Mouse (Mus musculus) stomach, embryonic 15.5 days (tissue): ENCODE data around the gene Gjb1. TPM values are rescaled to one million over a fixed set of nuclear protein-coding genes. Genes with fewer than 3 reads are reported as not detected.

Experiments used
- ATAC-seq: fragments of 200-750 bp; cut with Nextera tagmentation; 2 replicates; pipeline ENCODE4 v1.8.0; 2017; ENCODE audit warnings: low read depth, moderate number of reproducible peaks, moderate TSS enrichment; ENCODE audit not compliant: insufficient read depth, low FRiP score
- H3K27ac ChIP-seq: fragments of 300-500 bp; sonication (generic); 2 replicates; pipeline ENCODE4 v1.5.1; 2015; ENCODE audit warnings: mild to moderate bottlenecking, inconsistent platforms
- H3K27me3 ChIP-seq: fragments of 300-500 bp; sonication (generic); replicated peaks from 2 replicates; pipeline ENCODE4 v1.6.1; 2015; ENCODE audit warnings: inconsistent platforms
- H3K36me3 ChIP-seq: fragments of 300-500 bp; sonication (generic); 2 replicates; pipeline ENCODE4 v1.6.1; 2015; ENCODE audit warnings: inconsistent platforms
- H3K4me1 ChIP-seq: fragments of 300-500 bp; sonication (generic); 2 replicates; pipeline ENCODE4 v1.6.1; 2015; ENCODE audit warnings: inconsistent platforms
- H3K4me2 ChIP-seq: fragments of 300-500 bp; sonication (generic); 2 replicates; pipeline ENCODE4 v1.6.1; 2015; ENCODE audit warnings: mild to moderate bottlenecking, inconsistent platforms
- H3K4me3 ChIP-seq: fragments of 300-500 bp; sonication (generic); replicated peaks from 2 replicates; pipeline ENCODE4 v1.5.1; 2015; ENCODE audit warnings: inconsistent platforms
- H3K9ac ChIP-seq: fragments of 300-500 bp; sonication (generic); 2 replicates; pipeline ENCODE4 v1.6.1; 2015; ENCODE audit warnings: inconsistent platforms
- H3K9me3 ChIP-seq: fragments of 300-500 bp; sonication (generic); 2 replicates; pipeline ENCODE4 v1.6.1; 2016; ENCODE audit warnings: inconsistent platforms
- WGBS: fragments of 180-500 bp; shearing (Covaris S2); methylation state at CpG from one replicate; pipeline ENCODE4 v1.1.7; 2015; 5-methylcytosine and 5-hydroxymethylcytosine counted together
- polyA plus RNA-seq: library from polyadenylated mRNA; unstranded; fragments of >200 nt; fragmentation: Nextera tagmentation; extraction: Ambion mirVana; gene quantifications from 2 replicates; pipeline ENCODE4 v1.2.1, GENCODE M21; 2015

The Gjb1 gene
- polyA plus RNA-seq, 1 experiment from 2014 or later, result 32.0 TPM

- peak overlapping the region; percentile 58 for H3K4me3 ChIP-seq
- peak overlapping the region; percentile 56 for H3K9ac ChIP-seq
- peaks cover 8% of the 10 kb centered on the region; the same call in 1 of the 2 replicates for H3K4me1 ChIP-seq
- no peaks in the 10 kb centered on the region for H3K9me3 ChIP-seq
- H3K36me3 ChIP-seq, result no peaks in the 10 kb centered on the region
- peak overlapping the region; percentile 58 for H3K4me2 ChIP-seq
- H3K27ac ChIP-seq, result peak overlapping the region; percentile 54
- no peaks in the 10 kb centered on the region for H3K27me3 ChIP-seq
- ATAC-seq, result peak; percentile 94
- WGBS, result 15% methylated on average over 48 of the region's 54 CpGs
Measured at GRCm38 (mm10) chrX:101419725-101420699, 43.8 kb downstream of the Gjb1 start.

GRCm38 (mm10) chrX:101420700-101421095 lies 44.5 kb downstream of the Gjb1 start, which contains the start of gene Zmym3:
Gene Zmym3 (minus strand): TSS chrX:101420849.
- peaks cover 8% of the 10 kb centered on the region; the same call in 1 of the 2 replicates for H3K4me1 ChIP-seq
- H3K9me3 ChIP-seq, result no peaks in the 10 kb centered on the region
- 26% methylated on average over 4 of the region's 4 CpGs for WGBS
- peak within 1 kb of the TSS; percentile 51 for H3K27ac ChIP-seq
- ATAC-seq, result no peak
- peak within 1 kb of the TSS; percentile 58 for H3K4me3 ChIP-seq
- H3K27me3 ChIP-seq, result no peaks in the 10 kb centered on the region
- peak within 1 kb of the TSS; percentile 58 for H3K4me2 ChIP-seq
- peak within 1 kb of the TSS; percentile 19; the same call in 1 of the 2 replicates for H3K9ac ChIP-seq
- H3K36me3 ChIP-seq, result no peaks in the 10 kb centered on the region

GRCm38 (mm10) chrX:101423462-101423861 lies 47.3 kb downstream of the Gjb1 start:
- Histone ChIP-seq H3K36me3 (no peaks in the 10 kb centered on the region), H3K27ac (no peak overlapping the region), H3K4me2 (no peak overlapping the region), H3K4me1 (peaks cover 2% of the 10 kb centered on the region; the same call in 1 of the 2 replicates), H3K4me3 (no peak overlapping the region), H3K9ac (no peak overlapping the region), H3K9me3 (no peaks in the 10 kb centered on the region), H3K27me3 (no peaks in the 10 kb centered on the region)
- 83% methylated on average over 2 of the region's 2 CpGs for WGBS
- ATAC-seq, result no peak

- Histone ChIP-seq H3K4me2 (no peak overlapping the region), H3K4me1 (no peaks in the 10 kb centered on the region), H3K9me3 (no peaks in the 10 kb centered on the region), H3K9ac (no peak overlapping the region), H3K4me3 (no peak overlapping the region), H3K36me3 (no peaks in the 10 kb centered on the region), H3K27ac (no peak overlapping the region), H3K27me3 (no peaks in the 10 kb centered on the region)
- 0% methylated on average over 1 of the region's 1 CpGs for WGBS
- ATAC-seq, result no peak
Measured at GRCm38 (mm10) chrX:101427774-101428173, 51.6 kb downstream of the Gjb1 start.

- H3K27ac ChIP-seq, result peak overlapping the region; percentile 91
- no peak overlapping the region for H3K9ac ChIP-seq
- H3K36me3 ChIP-seq, result no peaks in the 10 kb centered on the region
- 29% methylated on average over 7 of the region's 7 CpGs for WGBS
- no peak for ATAC-seq
- no peaks in the 10 kb centered on the region for H3K9me3 ChIP-seq
- peak overlapping the region; percentile 59 for H3K4me3 ChIP-seq
- H3K27me3 ChIP-seq, result no peaks in the 10 kb centered on the region
- peak overlapping the region; percentile 42 for H3K4me2 ChIP-seq
- H3K4me1 ChIP-seq, result no peaks in the 10 kb centered on the region
Measured at GRCm38 (mm10) chrX:101428785-101429141, 52.6 kb downstream of the Gjb1 start.

GRCm38 (mm10) chrX:101429142-101429949 lies 53.2 kb downstream of the Gjb1 start, which contains the start of gene Nono:
Gene Nono (plus strand): TSS chrX:101429318.
- Histone ChIP-seq H3K9me3 (no peaks in the 10 kb centered on the region), H3K9ac (peak within 1 kb of the TSS; percentile 58), H3K36me3 (no peaks in the 10 kb centered on the region), H3K4me1 (no peaks in the 10 kb centered on the region), H3K4me3 (peak within 1 kb of the TSS; percentile 59), H3K4me2 (peak within 1 kb of the TSS; percentile 44), H3K27ac (peak within 1 kb of the TSS; percentile 91), H3K27me3 (no peaks in the 10 kb centered on the region)
- 21% methylated on average over 39 of the region's 51 CpGs for WGBS
- ATAC-seq, result peak; percentile 94

GRCm38 (mm10) chrX:101429976-101430375 lies 53.8 kb downstream of the Gjb1 start:
- peak overlapping the region; percentile 91 for H3K27ac ChIP-seq
- H3K27me3 ChIP-seq, result no peaks in the 10 kb centered on the region
- peak overlapping the region; percentile 58 for H3K9ac ChIP-seq
- H3K4me2 ChIP-seq, result peak overlapping the region; percentile 44
- H3K4me3 ChIP-seq, result peak overlapping the region; percentile 59
- no peaks in the 10 kb centered on the region for H3K4me1 ChIP-seq
- H3K36me3 ChIP-seq, result no peaks in the 10 kb centered on the region
- WGBS, result 19% methylated on average over 14 of the region's 14 CpGs
- peak; percentile 25; the same call in 1 of the 2 replicates for ATAC-seq
- no peaks in the 10 kb centered on the region for H3K9me3 ChIP-seq

Other genes with a start within 250 kb of the Gjb1 start
- gene Snx12, start 153.8 kb upstream of the Gjb1 start, polyA plus RNA-seq, result 47.7 and 51.8 TPM in 2 replicates
- 2.1 TPM in 2 replicates for gene Foxo4, start 121.8 kb upstream of the Gjb1 start, polyA plus RNA-seq
- gene Gm614, start 112.4 kb upstream of the Gjb1 start, polyA plus RNA-seq, result not detected in 2 replicates
- gene Il2rg, start 108.1 kb upstream of the Gjb1 start, polyA plus RNA-seq, result 13.5 and 13.9 TPM in 2 replicates
- gene Gm20489, start 107.4 kb upstream of the Gjb1 start, polyA plus RNA-seq, result not detected in 2 replicates
- gene Med12, start 102.3 kb upstream of the Gjb1 start, polyA plus RNA-seq, result 23.7 and 29.6 TPM in 2 replicates
- gene Nlgn3, start 77.2 kb upstream of the Gjb1 start, polyA plus RNA-seq, result 4.7 and 5.6 TPM in 2 replicates
- 24.8 and 26.8 TPM in 2 replicates for gene Zmym3, start 44.5 kb downstream of the Gjb1 start, polyA plus RNA-seq
- gene Nono, start 52.9 kb downstream of the Gjb1 start, polyA plus RNA-seq, result 325 and 355 TPM in 2 replicates
- 1.8 and 4.2 TPM in 2 replicates for gene Itgb1bp2, start 72.7 kb downstream of the Gjb1 start, polyA plus RNA-seq
- 11.9 and 13.7 TPM in 2 replicates for gene Taf1, start 156.4 kb downstream of the Gjb1 start, polyA plus RNA-seq